Mouse (Mus musculus) testis, adult 2 months (tissue): ENCODE measurements around the gene Rexo1.

ENCODE experiments used
- CTCF ChIP-seq: fragments of 200-500 bp; IDR thresholded peaks from 2 replicates; pipeline ENCODE4 v1.5.1; 2012; ENCODE audit warnings: low read depth, mild to moderate bottlenecking, inconsistent platforms, low read length, moderate library complexity; ENCODE audit not compliant: control insufficient read depth, insufficient read depth, insufficient replicate concordance
- POLR2A ChIP-seq: fragments of 200-500 bp; IDR thresholded peaks from 2 replicates; pipeline ENCODE4 v1.6.1; 2012; ENCODE audit warnings: low read depth, mild to moderate bottlenecking, inconsistent platforms, low read length, moderate library complexity; ENCODE audit not compliant: control insufficient read depth

- TF ChIP-seq CTCF (no peak), POLR2A (no peak)
Measured at GRCm38 (mm10) chr10:80569664-80570066, 8.3 kb upstream of the Rexo1 start.
